Mouse (Mus musculus): ENCODE data around the gene Cd55.
"Not testable (repeated sequence)": the region's sequence is repeated elsewhere in the genome, so short reads cannot be mapped to it uniquely, and the experiment has no call there.

The Cd55 gene

DNA sequence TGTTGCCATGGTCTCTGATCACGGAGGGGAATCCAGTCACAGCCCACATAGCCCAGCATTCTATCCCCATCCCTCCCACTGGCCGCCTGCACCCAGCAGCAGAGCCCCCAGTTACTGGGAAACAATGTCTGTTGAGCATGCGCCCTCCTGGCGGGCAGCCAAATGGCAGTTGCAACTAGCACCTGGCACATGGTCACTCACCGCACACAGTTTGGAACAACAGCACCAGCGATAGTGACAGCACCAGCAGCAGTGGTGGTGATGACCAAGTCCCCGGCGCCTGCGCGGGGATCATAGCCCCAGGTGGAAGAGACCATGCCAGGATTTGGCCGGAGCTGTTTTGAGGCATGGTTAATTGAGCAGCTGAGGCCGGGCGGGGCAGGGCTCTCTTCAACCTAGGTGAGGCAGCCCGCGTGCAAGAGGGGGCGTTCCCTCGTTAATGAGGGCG, 39.9 kb downstream of the Cd55 start, which contains the start of gene Cd55b:
TSS of gene Cd55b (minus strand) at position 346 of the 448 bp plus-strand sequence.
- no peak for DNase-seq

DNA sequence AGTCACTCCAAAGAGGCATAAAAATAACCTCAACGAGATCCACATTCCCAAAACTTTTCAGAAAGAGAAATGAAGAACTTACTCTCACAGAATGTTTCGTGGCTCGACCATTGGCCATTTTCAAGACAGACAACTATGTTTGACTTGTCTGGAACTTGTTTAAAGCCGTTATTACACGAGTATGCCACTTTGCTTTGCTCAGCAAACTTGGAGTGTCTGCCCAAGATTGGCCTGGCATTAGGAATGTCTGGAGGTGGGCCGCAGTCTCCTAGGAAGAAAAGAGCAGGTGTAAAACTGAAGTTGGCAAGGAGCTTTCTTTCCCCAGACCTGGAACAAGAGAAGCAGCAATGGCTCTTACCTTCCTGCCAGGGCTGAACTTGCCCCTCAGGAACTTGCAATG, 40.5 kb downstream of the Cd55 start:
- DNase-seq, result not testable (repeated sequence)

DNA sequence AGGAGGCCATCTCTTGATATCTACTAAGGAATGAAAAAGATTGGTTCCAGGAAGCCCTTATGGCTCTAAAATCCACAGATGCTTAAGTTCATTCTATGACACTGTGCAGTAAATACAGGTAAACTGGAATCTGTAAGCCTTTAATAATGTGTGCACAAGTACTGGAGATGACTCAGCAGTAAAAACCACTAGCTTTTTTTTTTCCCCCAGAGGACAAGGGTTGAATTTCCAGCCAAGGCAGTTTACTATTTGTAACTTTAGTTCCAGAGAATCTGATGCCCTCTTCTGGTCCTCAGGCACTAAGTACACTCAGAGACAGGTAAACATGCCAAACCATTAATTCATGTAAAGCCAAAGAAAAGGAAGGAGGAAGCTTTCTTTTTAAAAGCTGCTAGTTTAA, 65.4 kb downstream of the Cd55 start:
- not testable (repeated sequence) for DNase-seq

Data from cerebellum, adult 8-10 months (tissue).